Mouse (Mus musculus) E14TG2a.4 (cell line): ENCODE measurements around the gene Adora3.

Source experiments
- CTCF ChIP-seq: conservative IDR thresholded peaks from 2 replicates; pipeline ENCODE4 v1.5.1; 2014; ENCODE audit warnings: low read length
- NANOG ChIP-seq: IDR thresholded peaks from 2 replicates; pipeline ENCODE4 v1.6.1; 2014; ENCODE audit warnings: borderline replicate concordance, low read length, mixed read lengths
- POU5F1 ChIP-seq: IDR thresholded peaks from 2 replicates; pipeline ENCODE4 v1.6.1; 2014; ENCODE audit warnings: low read length, borderline replicate concordance

DNA sequence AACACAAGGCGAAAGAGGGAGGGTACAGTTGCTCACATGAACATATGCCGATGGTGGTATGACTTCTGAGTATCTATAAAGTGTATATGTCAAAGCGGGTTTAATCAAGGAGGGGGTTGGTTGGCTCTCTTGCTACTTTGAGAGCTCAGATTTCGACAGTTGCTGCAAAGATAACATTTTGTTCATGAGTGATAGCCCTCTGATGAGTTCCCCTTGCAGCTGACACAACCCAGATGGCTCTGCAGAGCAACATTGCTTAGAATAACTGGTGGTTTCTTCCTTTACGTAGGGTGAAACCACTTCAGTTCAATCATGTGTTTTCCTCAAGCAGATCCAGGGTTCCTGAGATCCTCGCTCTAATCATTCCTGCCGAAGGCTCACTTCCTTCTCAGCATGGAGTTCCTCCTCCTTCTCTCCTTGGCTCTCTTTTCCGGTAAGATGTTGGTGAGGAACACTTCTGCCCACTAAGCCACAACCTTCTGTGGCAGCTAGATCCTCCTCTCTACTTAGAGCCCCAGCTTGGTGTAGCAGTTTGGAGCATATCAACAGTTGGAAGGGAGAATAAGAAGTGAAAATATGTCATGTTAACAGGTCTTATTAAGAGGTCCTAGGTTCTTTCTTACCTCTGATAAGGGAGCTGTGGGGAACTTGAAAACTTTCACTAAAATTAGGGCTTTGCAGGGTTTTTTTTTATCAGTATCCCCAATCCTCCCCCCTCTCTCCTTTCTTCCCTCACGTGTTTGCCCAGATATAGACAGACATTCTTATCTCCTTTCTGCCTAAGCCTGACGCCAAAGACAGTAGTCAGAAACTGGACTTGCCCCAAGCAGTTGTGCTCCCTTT, 43.4 kb downstream of the Adora3 start:
- no peak for TF ChIP-seq CTCF
- TF ChIP-seq NANOG = no peak
- no peak for TF ChIP-seq POU5F1
